Mouse (Mus musculus) cerebellum, postnatal 4 days (tissue): ENCODE results near the gene Plxnc1.

Experiments
- DNase-seq, 2 experiments: peaks; one replicate each; pipeline ENCODE4 v3.0.0; 2022; ENCODE audit warnings: low spot score in 2 of 2, mixed read lengths in 1 of 2

Plxnc1 gene

GRCm38 (mm10) chr10:94747011-94747410, 197.6 kb downstream of the Plxnc1 start:
- no peak for DNase-seq

GRCm38 (mm10) chr10:94741459-94741858, 203.2 kb downstream of the Plxnc1 start:
- DNase-seq: no peak
